Mouse (Mus musculus): ENCODE measurements around the gene Hbb-y.

DNA sequence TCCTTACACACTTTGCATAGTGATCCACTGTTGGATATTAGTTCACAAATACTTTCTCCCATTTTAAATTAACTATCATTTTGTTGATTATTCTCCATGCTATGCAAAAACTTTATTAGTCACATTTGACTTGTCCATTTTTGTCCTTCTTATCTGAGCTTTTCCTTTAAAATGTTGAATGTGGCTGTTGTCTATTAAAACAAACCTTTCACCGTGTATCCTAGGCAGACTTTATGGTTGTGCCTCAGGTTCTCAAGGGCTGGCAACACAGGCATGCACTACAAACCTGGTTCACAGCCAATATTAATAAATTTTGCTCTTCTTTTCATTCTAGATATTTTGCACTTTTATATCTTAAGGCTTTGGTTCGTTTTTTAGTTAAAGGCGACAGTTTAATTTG lies 42.3 kb downstream of the Hbb-y start:
- TF ChIP-seq CTCF (IDR thresholded peaks at IDR 0.05 in 2 of 3, conservative IDR thresholded peaks at IDR 0.05 in 1 of 3; ENCODE audit: control insufficient read depth in 1 of 3, insufficient read depth in 1 of 3, low read depth in 2 of 3, low read length in 3 of 3, poor library complexity in 1 of 3, severe bottlenecking in 1 of 3): no peak
- no peak for TF ChIP-seq MAX (IDR thresholded peaks at IDR 0.05; ENCODE audit: low read length)
- no peak; the same call in 1 of the 2 replicates for TF ChIP-seq CHD1 (IDR thresholded peaks at IDR 0.05; ENCODE audit: low read depth, low read length)
- TF ChIP-seq POLR2A (IDR thresholded peaks at IDR 0.05; ENCODE audit: control insufficient read depth in 1 of 2, insufficient read depth in 1 of 2, low read depth in 1 of 2, low read length in 2 of 2, poor library complexity in 1 of 2): no peak
- no peak for TF ChIP-seq EP300 (IDR thresholded peaks at IDR 0.05; ENCODE audit: low read depth in 1 of 2, low read length in 2 of 2)

Data from MEL (cell line).